Mouse (Mus musculus) left cerebral cortex, postnatal 14 days (tissue): ENCODE results near the gene B4galt5. TPM values are rescaled to one million over a fixed set of nuclear protein-coding genes. Genes with fewer than 3 reads are reported as not detected.

Source experiments
- DNase-seq, 2 experiments: peaks; one replicate each; pipeline ENCODE4 v3.0.0; 2021 to 2022; ENCODE audit warnings: low spot score in 2 of 2, mixed read lengths in 1 of 2
- intact Hi-C: fragments of 180-260 bp; cut with DNase I; formaldehyde crosslinking; loops from one replicate; pipeline ENCODE4 v1.15.1; 2025
- total RNA-seq, 2 experiments: library from RNA; stranded (reverse); gene quantifications; 2 replicates each; pipeline ENCODE4 v1.2.3; 2021

B4galt5 gene
- total RNA-seq, 2 experiments from 2014 or later: 63.0 to 64.9 TPM

GRCm38 (mm10) chr2:167307716-167308115 is 41.3 kb downstream of the B4galt5 start:
- peak in 1 of 2 experiments; percentile 6 for DNase-seq
- intact Hi-C loops: no loop called here

- intact Hi-C loops: no loop called here
Measured at GRCm38 (mm10) chr2:167306626-167307541, 42.1 kb downstream of the B4galt5 start.

DNA sequence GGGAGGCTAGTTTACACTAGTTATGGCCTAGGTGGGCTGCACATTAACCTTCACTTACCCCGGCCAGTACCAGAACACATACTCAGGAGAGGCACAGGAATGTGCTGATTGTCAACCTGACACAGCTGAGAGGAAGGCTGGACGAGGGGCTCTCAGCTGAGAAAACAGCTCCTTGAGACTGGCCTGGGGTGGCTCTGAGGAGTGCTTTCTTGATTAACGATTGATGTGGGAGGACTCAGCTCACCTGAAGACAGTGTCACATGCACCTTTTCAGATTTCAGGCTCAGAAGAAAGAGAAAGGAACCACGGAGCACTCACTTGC is 42.7 kb downstream of the B4galt5 start:
- DNase-seq: no peak
- intact Hi-C loops: no loop called here

More at GRCm38 (mm10) chr2:167306626-167307541, 42.1 kb downstream of the B4galt5 start:
- DNase-seq: peak in 1 of 2 experiments; percentile 1

GRCm38 (mm10) chr2:167305382-167306272 is 43.4 kb downstream of the B4galt5 start:
- intact Hi-C loops: no loop called here
- peak in 1 of 2 experiments; percentile 3 for DNase-seq

GRCm38 (mm10) chr2:167304651-167305381 is 44.2 kb downstream of the B4galt5 start:
- DNase-seq: peak in 1 of 2 experiments; percentile 1
- intact Hi-C loops: loop anchor here (5.0 kb wide), 1 partner anchor 117 kb away; the partner anchor contains the start of gene Slc9a8

GRCm38 (mm10) chr2:167303806-167304205 is 45.2 kb downstream of the B4galt5 start:
- intact Hi-C loops: loop anchor here (5.0 kb wide), 1 partner anchor 118 kb away; the partner anchor contains the start of gene Slc9a8
- peak in 1 of 2 experiments; percentile 1 for DNase-seq

GRCm38 (mm10) chr2:167303196-167303595 is 45.8 kb downstream of the B4galt5 start:
- intact Hi-C loops: loop anchor here (5.0 kb wide), 1 partner anchor 119 kb away; the partner anchor contains the start of gene Slc9a8
- DNase-seq: peak in 1 of 2 experiments; percentile 1

DNA sequence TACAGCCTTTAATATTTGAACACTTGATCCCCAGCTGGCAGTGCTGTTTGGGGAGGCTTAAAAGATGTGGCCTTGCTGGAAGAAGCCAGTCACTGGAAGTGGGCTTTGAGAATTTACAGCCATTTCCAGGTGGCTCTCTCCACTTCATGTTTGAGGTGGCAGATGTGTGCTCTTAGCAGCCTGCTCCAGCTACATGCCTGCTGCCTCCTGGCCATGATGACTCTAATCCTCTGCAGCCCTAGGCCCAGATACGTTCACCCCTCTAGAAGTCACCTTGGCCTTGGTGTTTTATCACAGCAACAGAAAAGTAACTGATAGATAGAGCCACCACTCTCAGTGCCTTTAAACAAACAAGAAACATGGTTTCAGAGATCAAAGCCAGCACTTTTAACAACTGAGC is 46.3 kb downstream of the B4galt5 start:
- DNase-seq: peak in 1 of 2 experiments; percentile 1
- intact Hi-C loops: loop anchor here (5.0 kb wide), 1 partner anchor 120 kb away; the partner anchor contains the start of gene Slc9a8

DNA sequence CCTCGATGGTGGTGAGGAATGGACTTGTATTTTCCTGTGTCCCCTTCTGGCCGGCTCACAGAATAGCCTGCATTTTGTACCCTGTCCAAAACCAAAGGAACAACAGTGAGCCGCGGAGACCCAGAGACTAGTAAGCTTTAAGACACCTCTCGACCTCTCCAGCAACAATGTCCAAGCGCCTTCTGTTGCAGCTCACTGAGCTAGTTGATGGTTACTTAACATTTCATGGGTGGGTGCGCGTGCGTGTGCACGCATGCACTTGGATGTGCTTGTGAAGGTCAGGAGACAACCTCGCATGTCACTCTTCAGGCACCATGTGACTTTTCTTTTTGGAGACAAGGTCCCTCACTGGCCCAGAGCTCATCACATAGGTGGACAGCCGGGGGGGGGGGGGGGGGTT is 47.0 kb downstream of the B4galt5 start:
- intact Hi-C loops: loop anchor here (5.0 kb wide), 1 partner anchor 120 kb away; the partner anchor contains the start of gene Slc9a8
- peak in 1 of 2 experiments; percentile 1 for DNase-seq

- intact Hi-C loops: loop anchor here (5.0 kb wide), 1 partner anchor 121 kb away; the partner anchor contains the start of gene Slc9a8
- peak in 1 of 2 experiments; percentile 1 for DNase-seq
Measured at GRCm38 (mm10) chr2:167301601-167302000, 47.4 kb downstream of the B4galt5 start.

GRCm38 (mm10) chr2:167300943-167301497 is 48.0 kb downstream of the B4galt5 start:
- intact Hi-C loops: loop anchor here (5.0 kb wide), 1 partner anchor 121 kb away; the partner anchor contains the start of gene Slc9a8
- DNase-seq: no peak

- DNase-seq: peak; percentile 44 to 72
- intact Hi-C loops: loop anchor here (5.0 kb wide), 2 partner anchors 47 to 122 kb away; partner anchors contain the start of genes B4galt5 and Slc9a8
Measured at GRCm38 (mm10) chr2:167299861-167300667, 48.9 kb downstream of the B4galt5 start.

DNA sequence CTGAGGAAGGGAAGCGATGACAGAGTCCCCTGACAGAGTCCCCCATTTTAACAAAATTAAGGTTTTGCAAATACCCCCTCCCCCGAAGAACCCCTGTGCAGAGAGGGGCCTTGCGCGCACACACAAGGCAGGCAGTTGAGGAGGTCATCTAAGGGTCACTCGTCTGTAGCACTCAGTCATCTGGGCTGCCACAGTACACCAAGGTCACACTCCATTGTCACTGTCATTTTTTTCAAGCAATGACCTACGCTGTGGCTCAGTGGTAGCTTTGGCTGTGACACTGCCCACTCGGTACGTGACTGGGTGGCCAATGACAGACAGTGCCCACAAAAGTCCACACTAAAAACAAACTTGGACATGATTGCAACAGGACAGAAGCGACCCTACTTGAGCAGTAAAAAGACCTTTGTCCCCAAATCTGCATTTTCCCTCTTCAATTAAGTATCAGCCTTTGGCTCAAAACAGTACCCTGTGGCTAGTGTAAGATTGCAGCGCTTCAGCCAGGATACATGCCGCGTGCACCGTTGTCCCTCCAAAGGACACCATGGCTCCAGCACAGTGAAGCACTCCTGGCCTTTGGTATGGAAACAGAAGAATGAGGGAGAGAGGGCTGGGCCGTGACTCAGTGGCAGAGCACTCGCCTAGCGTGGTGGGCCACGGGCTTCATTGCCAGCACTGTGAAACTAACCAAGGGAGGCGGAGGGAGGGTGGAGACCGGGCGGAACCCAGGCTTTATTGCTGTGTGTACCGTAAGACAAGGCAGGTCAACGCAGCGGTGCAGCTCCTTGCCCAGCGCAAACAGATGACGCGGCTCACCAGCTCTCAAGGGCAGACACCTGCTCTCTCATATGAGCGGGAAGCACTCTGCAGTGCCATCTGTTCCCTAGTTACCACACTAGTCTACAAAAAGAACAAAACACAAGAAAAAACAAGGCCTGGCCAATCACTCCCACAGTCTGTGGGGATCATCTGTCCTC is 50.0 kb downstream of the B4galt5 start:
- DNase-seq: peak; percentile 58 to 79
- intact Hi-C loops: loop anchor here (5.0 kb wide), 1 partner anchor 48 kb away; the partner anchor contains the start of gene B4galt5

- intact Hi-C loops: loop anchor here (5.0 kb wide), 1 partner anchor 49 kb away; the partner anchor contains the start of gene B4galt5
- DNase-seq: peak in 1 of 2 experiments; percentile 1
Measured at GRCm38 (mm10) chr2:167297985-167298384, 51.0 kb downstream of the B4galt5 start.

DNA sequence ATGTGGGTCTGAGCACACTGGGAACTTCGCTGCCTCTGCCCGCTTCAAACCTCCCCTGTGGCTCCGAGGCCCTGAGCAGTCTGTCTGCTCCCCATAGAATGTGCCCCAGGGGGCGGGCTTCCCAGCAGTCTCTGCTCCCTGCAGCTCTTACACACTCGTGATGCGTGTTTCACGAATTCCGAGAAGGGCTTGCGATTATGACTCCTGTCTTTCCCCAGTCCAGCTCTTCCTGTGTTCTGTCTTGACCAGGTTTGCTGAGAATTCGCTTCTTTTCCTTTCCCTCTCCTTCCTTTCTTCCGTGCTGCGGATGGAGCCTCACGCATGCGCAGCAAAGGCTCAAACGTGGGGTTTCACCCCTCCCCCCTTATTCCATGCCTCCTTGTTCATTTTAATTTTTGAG is 54.1 kb downstream of the B4galt5 start:
- DNase-seq: peak in 1 of 2 experiments; percentile 6
- intact Hi-C loops: loop anchor here (5.0 kb wide), 1 partner anchor 52 kb away; the partner anchor contains the start of gene B4galt5

- intact Hi-C loops: no loop called here
- peak in 1 of 2 experiments; percentile 1 for DNase-seq
Measured at GRCm38 (mm10) chr2:167294216-167294615, 54.8 kb downstream of the B4galt5 start.
